Mouse (Mus musculus) cerebellum, adult 2 months (tissue): Measurements from ENCODE around the gene Hmga1. TPM values are rescaled to one million over a fixed set of nuclear protein-coding genes. Genes with fewer than 3 reads are reported as not detected.

Experiments
- DNase-seq, 2 experiments: peaks; one replicate each; pipeline ENCODE4 v3.0.0; 2021
- H3K27ac ChIP-seq: fragments of 200-500 bp; 2 replicates; pipeline ENCODE4 v1.5.1; 2012; ENCODE audit warnings: low read length, control low read depth, inconsistent platforms; ENCODE audit not compliant: insufficient read depth
- H3K27me3 ChIP-seq: fragments of 200-500 bp; 2 replicates; pipeline ENCODE4 v1.6.1; 2012; ENCODE audit warnings: inconsistent platforms, mild to moderate bottlenecking, low read length, moderate library complexity; ENCODE audit not compliant: control insufficient read depth, insufficient read depth
- H3K4me1 ChIP-seq: fragments of 200-500 bp; 2 replicates; pipeline ENCODE4 v1.6.1; 2011; ENCODE audit warnings: low read length; ENCODE audit not compliant: control insufficient read depth, insufficient read depth
- H3K4me3 ChIP-seq: fragments of 200-500 bp; replicated peaks from 2 replicates; pipeline ENCODE3; 2011; ENCODE audit warnings: mild to moderate bottlenecking, low read depth, low read length, control low read depth; ENCODE audit not compliant: insufficient read depth
- CTCF ChIP-seq: fragments of 200-500 bp; IDR thresholded peaks from 2 replicates; pipeline ENCODE4 v1.5.1; 2011; ENCODE audit warnings: low read depth, mild to moderate bottlenecking, control low read depth, low read length, moderate library complexity, borderline replicate concordance; ENCODE audit not compliant: insufficient read depth
- POLR2A ChIP-seq: fragments of 200-500 bp; IDR thresholded peaks from 2 replicates; pipeline ENCODE4 v1.6.1; 2011; ENCODE audit warnings: low read length, control low read depth, borderline replicate concordance; ENCODE audit not compliant: insufficient read depth
- WGBS: fragments of 180-500 bp; shearing (Covaris S2); methylation state at CpG from one replicate; pipeline ENCODE4 v1.1.7; 2018; 5-methylcytosine and 5-hydroxymethylcytosine counted together
- polyA plus RNA-seq: library from polyadenylated mRNA; depleted of rRNA; stranded (reverse); fragments of >200 nt; gene quantifications from 2 replicates; pipeline ENCODE4 v1.2.3, GENCODE M21; 2012

Gene Hmga1
- polyA plus RNA-seq, 1 experiment: 133 TPM

DNA sequence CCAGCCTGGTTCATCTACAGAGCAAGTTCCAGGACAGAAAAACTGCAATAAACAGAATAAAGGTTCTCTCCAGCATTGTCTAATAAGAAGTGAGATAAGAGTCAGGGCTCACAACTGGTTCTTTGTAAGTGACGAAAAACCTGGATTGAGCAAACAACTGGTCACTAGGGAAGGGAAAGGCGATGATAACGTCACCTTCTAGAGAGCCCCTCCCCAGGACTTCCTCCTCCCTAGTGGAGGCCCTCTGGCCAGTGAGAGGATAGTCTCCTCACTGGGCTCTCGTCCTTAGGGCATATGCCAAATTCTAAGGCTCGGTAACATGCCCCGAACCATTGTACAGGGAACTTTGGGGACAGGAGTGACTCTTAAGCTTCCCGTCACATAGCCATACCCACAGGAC, 19.8 kb downstream of the Hmga1 start:
- H3K27ac ChIP-seq: no peak overlapping the region
- no peak for DNase-seq
- no peak overlapping the region for H3K4me3 ChIP-seq
- TF ChIP-seq CTCF (no peak), POLR2A (no peak)
- H3K27me3 ChIP-seq: no peaks in the 10 kb centered on the region
- peaks cover 56% of the 10 kb centered on the region for H3K4me1 ChIP-seq
- 75% methylated on average over 7 of the region's 7 CpGs for WGBS

DNA sequence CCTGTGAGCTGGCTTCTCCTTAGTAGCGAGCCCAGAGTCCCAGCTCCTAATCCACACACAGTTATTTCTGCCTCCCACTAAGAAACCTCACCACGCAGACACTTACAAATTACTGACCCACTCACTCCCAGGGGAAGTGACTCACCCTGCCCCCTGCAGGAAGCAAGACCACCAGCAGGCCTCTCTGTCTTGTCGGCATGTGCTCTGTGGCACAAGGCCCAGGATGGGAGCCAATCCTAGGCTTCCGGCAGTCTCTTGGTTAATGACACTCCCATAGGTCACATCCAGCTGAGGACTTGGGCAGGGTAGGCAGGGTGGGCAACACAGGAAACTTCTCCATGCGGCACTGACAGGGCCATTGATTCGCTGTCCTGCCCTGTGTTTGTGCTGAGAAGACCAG, 21.2 kb downstream of the Hmga1 start:
- Histone ChIP-seq H3K4me3 (no peak overlapping the region), H3K27ac (no peak overlapping the region), H3K4me1 (peaks cover 60% of the 10 kb centered on the region), H3K27me3 (no peaks in the 10 kb centered on the region)
- 0 out of 2 replicates have a peak, but pooled peaks have one; percentile 0 for TF ChIP-seq CTCF
- no peak for TF ChIP-seq POLR2A
- 38% methylated on average over 6 of the region's 6 CpGs for WGBS
- DNase-seq: no peak

DNA sequence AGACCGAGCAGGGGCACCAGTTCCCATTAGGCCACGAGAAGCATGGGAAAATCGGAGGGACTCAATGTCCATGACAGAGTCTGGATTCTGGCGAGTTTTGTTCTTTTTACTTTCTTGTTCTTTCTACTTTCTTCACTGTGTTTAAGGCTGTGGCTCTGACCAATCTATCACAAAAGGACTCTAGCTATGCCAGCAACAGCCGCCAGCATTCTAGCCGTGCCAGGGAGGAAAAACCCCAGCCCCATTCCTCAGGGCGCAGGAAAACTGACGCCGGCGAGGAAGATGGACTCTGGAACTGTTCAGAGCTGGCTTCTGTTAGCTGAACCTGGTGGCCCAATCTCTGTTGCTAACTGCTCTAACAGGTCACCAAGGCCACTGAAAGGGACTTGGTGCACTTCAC, 22.2 kb downstream of the Hmga1 start:
- no peak overlapping the region for H3K4me3 ChIP-seq
- TF ChIP-seq CTCF: no peak
- TF ChIP-seq POLR2A: no peak

DNA sequence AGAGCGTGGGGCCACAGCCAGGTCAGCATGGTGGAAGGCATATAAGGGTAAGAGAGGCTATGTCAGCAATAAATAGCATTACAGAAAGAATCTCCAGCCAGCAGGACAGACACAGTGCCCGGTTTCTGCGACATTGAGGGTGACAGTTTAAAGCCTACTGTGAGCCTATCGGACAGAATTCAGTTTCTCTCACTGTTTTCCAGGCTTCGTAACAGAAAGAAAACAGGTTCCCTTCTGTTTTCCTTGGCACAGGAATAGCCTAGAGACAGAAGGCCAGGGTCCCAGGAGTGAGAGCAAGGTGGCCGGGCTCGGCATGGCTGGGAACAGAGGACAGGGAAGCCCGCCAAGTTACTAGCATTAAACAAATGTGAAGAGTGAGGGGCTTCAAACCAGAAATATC, 23.5 kb downstream of the Hmga1 start:
- WGBS: 7% methylated on average over 8 of the region's 8 CpGs
- H3K4me3 ChIP-seq: no peak overlapping the region
- H3K27me3 ChIP-seq: no peaks in the 10 kb centered on the region
- H3K4me1 ChIP-seq: peaks cover 58% of the 10 kb centered on the region
- peak; percentile 68 to 86 for DNase-seq
- H3K27ac ChIP-seq: peak overlapping the region; percentile 87
- TF ChIP-seq POLR2A (no peak), CTCF (no peak)

More for the DNA sequence above, 22.2 kb downstream of the Hmga1 start:
- WGBS: 45% methylated on average over 10 of the region's 10 CpGs
- DNase-seq: peak in 1 of 2 experiments; percentile 48
- Histone ChIP-seq H3K27me3 (no peaks in the 10 kb centered on the region), H3K4me1 (peaks cover 64% of the 10 kb centered on the region), H3K27ac (peak overlapping the region; percentile 41)

DNA sequence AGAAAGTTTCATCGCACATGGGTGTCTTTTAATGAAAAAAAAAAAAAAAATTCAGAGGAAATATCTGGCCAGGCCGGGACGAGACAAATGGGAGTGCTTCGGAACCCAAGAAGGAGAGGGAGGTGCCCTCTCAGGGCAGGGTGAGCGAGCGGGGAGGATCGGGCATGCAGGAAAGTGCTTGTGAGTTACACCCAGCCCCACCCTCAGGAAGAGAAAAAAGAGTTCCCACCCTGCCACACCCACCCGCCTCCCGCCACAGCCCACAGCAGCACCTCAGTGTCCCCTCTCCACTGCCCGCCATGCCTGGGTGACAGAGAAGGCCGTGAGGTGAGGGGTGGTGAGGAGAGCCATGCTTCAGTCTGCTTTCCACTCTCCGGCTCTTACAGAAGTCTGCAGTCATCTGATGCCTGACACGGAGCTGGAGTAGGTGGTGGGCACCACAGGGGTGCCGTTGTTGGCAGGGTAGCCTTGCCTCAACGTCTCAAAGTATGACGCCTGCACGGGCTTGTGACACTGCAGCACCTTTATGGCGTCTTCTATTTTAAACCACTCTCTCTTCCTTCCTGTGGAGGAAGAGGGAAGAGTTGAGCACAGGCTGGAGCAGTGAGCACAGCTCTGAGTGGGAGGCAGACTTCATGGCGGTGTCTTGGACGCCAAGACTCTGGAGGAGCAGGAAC, 24.2 kb downstream of the Hmga1 start:
- 44% methylated on average over 20 of the region's 20 CpGs for WGBS
- Histone ChIP-seq H3K27ac (peak overlapping the region; percentile 87; the same call in 1 of the 2 replicates), H3K4me3 (no peak overlapping the region), H3K27me3 (no peaks in the 10 kb centered on the region), H3K4me1 (peaks cover 51% of the 10 kb centered on the region)
- TF ChIP-seq POLR2A (no peak), CTCF (no peak)
- no peak for DNase-seq

DNA sequence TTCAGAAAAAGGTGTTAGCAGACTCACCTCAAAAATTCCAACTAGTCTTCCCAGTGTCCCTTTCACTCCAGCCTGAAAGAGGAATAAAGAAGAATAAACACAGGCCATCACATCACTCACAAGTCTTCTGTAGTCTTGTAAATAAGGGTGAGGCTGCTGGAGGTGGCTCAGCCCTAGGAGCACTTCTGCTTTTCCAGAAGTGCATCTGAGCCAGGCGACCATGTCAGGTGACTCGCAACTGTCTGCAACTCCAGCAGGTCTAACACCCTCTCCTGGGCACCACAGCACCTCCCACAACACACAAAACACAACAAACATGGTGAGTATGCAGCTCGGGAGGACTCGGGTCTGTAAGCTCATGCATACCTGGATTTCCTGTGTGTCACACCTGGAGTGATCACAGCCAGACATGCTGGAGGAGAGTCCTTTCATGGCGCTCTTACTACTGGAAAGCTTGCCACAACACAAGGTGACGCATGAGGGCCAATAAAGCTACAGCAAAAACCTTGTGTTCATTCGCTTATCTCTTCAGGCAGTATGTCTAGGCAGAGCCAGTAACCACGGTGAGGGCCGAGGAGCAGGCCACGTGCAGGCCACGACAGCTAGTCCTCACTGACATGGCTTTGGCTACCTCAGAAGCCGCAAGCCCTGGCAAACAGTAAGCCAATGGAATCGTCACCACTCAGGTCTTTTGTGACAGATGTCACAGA, 27.0 kb downstream of the Hmga1 start:
- no peak for DNase-seq
- no peak overlapping the region for H3K27ac ChIP-seq
- no peaks in the 10 kb centered on the region for H3K27me3 ChIP-seq
- H3K4me3 ChIP-seq: no peak overlapping the region
- no peak for TF ChIP-seq POLR2A
- 65% methylated on average over 13 of the region's 13 CpGs for WGBS
- H3K4me1 ChIP-seq: peaks cover 48% of the 10 kb centered on the region

DNA sequence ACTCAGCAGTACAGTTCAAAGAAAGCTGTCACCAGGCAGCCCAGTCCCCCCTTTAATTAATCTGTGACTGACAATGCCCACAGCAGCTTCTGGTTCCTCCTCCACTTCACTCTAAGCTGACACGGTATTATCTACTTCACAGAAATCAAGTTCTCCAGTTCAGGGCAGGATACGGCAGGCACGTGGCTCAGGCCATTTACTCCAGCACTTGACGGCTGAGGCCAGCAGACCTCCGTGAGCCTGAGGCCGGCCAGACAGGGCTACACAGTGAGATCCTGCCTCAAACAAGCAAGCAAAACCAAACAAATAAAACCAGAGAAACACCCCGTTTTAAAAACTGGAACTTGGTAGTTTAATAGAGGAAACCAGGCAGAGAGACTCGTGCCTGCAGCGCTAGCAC, 30.4 kb downstream of the Hmga1 start:
- Histone ChIP-seq H3K27me3 (no peaks in the 10 kb centered on the region), H3K4me1 (peaks cover 32% of the 10 kb centered on the region), H3K27ac (peak overlapping the region; percentile 37; the same call in 1 of the 2 replicates), H3K4me3 (no peak overlapping the region)
- WGBS: 62% methylated on average over 9 of the region's 9 CpGs
- DNase-seq: no peak
- TF ChIP-seq POLR2A (no peak), CTCF (no peak)

DNA sequence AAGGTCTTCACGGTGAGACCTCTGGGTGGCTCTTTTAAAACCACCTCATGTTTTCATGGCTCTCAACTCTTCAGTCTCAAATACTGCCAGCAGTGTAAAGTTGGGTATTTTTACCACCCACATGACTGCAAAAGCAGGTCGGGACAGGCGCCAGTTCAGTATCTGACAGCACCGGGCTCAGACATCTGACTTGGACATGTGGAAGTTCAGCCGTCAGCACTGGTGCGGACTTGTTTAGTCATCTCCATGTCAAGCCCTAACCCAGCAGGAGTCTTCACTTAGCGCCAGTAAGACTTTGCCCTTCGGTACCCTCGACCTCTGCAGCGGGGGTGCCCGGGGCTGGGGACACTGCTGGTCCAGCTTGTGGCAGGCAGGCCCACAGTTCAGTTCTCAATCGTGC, 31.0 kb downstream of the Hmga1 start:
- no peak overlapping the region for H3K4me3 ChIP-seq
- 14% methylated on average over 12 of the region's 12 CpGs for WGBS
- H3K27ac ChIP-seq: peak overlapping the region; percentile 37
- no peaks in the 10 kb centered on the region for H3K27me3 ChIP-seq
- peak in 1 of 2 experiments; percentile 63 for DNase-seq
- TF ChIP-seq CTCF (no peak), POLR2A (no peak)
- H3K4me1 ChIP-seq: peaks cover 29% of the 10 kb centered on the region
